Mouse (Mus musculus) B cell, adult 2 months (primary cell): ENCODE measurements around the gene Xylb.
A peak's percentile ranks its signal among the peaks of the same experiment; 100 is the strongest.
"Not testable (repeated sequence)": the region's sequence is repeated elsewhere in the genome, so short reads cannot be mapped to it uniquely, and the experiment has no call there.

ENCODE experiments used
- DNase-seq, 2 experiments: peaks; one replicate each; pipeline ENCODE4 v3.0.0; 2022

The Xylb gene

DNA sequence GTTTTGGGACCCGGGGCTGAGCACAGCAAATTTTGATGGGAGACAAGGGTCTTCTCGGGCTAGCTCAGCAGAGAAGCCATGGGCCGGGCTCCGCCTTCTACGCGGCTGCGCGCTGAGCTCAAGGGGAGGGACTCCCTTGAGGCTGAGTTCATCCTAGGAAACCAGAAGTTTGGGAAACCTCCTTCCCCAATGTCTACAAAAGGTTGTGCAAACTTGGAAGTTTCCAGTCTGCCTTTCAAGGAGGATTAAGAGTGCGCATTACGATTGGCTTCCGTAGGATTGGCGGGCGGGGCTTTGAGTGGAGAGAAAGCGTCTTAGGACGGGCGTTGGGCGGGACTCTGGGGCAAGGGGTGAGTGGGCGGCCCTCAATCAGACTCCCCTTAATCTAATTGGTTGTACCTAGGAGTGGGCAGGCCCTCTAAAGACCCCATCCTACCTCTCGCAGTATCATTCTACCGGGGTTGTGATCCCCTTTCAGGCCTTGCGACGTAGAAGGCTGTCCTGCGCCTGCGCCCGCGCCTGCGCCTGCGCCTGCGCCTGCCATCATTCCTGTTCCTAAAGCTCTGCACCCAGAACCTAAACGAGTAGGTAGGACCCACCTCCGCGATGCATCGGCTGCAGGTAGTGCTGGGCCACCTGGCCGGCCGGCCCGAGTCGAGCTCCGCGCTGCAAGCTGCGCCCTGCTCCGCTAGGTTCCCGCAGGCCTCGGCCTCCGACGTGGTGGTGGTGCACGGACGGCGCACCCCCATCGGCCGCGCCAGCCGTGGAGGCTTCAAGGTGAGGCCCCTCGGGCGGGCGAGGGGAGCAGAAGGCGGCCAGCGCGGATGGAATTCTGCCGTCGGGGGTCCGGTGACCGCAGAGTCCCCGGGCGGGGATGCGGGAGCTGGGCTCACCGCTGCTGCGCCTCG is 16.0 kb upstream of the Xylb start, which contains the start of gene Myd88:
Myd88 (minus strand) TSS at position 503 of the 908 bp plus-strand sequence.
- DNase-seq: peak; percentile 89 to 92

DNA sequence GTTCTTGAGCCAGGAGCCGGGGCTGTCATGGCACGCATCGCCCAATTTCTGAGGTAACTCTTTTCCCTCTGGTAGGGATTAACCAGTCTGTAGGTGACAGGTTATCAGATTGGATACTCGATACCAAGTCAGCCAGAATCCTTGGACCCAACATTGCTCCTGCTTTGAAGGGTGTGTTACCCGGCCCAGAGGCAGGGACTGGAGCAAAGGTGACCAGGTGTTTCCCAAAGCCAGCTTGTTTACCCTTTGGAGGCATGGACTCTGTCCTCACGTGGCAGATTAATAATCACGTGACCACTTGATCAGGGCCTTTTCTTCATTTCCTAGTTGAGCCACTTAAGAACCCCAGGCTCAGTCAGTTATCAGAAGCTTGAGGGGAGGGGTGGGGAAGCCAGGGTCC is 14.5 kb upstream of the Xylb start:
- DNase-seq: no peak

DNA sequence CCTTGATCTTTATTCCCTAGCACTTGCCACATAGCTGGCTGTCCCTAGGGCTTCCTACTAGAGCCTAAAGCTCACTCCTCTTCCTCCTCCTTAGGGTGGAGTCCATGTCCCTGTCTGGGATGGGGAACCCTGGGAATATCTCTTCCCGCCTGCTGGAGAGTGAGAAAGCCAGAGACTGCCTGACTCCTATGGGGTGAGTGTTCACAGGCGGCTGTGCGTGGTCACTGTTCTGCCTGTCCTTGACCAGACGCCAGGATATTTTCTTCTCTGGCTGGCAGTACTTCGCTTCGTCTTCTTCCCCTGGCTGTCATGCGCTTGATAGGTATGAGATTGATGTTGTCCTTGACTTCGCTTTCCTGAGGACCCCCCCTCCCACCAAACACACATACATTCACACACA is 10.8 kb upstream of the Xylb start:
- DNase-seq: no peak

DNA sequence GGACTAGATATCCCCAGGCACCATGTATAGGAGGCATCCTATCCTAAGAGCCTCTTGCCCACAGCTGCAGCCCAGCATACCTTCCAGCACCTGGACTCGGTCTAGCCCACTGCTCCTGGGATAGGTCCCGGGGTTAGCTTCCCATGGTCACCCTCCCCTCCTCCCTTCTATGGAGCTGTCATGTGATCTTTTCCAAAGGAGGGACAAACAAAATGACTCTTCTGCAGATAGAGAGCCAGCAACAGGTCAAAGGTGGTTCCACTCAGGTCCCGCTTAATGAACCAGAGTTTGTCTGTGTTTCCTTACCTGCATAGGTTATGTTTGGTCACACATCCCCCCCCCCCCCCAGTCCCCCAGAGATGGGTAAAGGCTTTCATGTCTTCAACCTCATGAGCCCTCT is 6.7 kb upstream of the Xylb start:
- DNase-seq: no peak

DNA sequence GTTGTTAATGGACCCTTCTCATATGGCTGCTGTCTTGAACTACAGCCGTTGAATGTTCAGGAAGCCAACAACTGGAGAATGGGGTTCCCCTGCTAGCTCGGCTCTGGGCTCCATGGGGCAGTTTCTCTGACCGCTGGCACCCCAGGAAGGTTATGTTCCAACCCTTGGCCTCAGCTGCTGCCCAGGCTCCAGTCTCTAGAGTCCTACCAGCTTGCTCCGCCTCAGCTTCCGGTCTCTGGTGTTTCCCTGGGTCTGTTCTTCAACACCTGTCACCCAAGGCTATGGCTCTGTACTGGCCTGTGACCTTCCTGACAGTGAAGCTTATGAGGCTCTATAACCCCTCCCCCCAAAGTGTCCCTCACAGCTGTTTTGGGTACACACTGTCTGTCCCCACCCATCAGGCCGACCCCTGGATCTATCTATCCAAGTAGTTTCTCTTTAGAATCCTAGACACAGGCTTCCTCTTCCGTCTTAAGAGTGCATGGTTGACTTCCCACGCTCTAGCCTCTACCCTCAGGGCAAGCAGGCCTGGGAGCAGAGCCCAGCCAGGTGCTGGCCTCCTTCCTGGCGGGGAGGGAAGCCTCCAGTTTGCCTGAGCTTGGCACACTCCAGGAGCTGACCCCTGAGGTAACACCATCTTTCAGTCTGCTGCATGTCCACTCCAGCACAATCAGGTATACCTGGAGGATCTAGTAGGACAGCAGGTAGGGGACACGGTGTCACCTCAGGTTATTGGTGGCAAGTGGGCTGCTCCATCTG is 6.1 kb upstream of the Xylb start:
- no peak for DNase-seq

DNA sequence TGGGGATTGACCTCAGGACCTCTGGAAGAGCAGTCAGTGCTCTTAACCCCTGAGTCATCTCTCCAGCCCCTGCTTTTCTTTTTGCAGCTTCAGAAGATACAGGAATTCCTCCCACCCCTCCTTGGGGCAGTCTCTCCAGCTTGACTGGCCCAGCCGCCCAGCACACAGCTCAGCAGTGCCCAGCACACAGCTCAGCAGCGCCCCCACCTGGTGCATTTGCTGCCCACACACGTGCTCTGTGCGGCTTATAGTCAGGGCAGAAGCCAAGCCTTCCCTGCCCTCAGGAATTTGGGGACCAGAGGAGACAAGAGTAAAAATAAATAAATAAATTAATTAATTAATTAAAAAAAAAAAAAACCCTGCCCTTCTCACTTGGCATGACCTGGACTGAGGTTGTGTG is 5.1 kb upstream of the Xylb start:
- peak; percentile 87 to 88 for DNase-seq

DNA sequence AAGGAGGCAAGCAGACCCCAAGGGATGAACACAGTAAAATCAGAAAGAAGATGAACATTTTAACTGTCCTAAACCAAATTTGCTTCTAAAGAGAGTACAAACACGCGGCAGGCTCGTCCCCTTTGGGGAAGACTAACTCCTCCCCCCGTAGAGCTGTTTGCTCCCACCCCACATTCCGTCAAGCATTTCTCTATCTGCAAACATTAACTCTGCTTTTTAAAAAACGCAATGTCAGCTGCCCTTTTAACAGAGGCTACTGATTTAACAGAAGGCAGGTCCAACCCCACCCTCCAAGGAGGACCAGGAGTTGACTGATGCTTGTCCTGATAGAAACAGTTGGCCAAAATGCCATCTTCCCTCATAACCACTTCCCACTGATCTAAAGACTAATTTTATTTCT is 3.3 kb upstream of the Xylb start:
- no peak for DNase-seq

DNA sequence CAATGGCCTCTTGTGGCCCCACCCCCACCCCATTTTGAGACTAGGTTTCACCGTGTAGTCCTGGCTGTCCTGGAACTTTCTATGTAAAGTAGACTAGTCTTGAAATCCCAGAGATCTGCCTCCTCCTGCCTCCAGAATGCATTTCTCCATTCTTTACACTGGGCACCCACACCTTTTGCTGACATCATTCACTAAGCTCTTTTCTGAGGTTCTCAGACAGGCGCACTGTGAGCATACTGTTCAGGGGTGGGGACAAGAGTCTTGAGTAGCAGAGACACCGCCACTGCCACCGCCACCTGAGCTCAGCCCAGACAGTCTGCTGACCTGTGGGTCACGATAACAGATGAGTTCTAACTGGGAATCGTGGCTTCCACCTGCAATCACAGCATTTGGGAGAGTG is 1.2 kb upstream of the Xylb start:
- no peak for DNase-seq

DNA sequence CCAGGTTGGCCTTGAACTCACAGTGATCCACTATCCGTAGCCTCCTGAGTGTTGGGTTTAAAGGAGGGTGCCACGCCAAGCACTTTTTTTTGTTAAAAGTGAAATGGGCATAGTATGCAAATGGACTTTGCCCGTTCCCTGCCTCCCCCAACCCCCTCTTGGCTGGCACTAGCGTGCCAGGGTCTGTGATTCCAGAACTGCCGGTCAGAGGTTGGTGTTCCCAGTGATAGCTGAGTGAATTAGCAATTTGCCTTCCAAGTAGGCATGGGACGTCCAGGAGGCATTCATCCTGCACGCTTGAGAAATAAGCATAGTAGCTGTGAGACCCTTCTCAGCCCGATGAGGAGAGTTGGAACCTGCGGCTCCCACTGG is 863 bp downstream of the Xylb start:
- peak in 1 of 2 experiments; percentile 9 for DNase-seq

DNA sequence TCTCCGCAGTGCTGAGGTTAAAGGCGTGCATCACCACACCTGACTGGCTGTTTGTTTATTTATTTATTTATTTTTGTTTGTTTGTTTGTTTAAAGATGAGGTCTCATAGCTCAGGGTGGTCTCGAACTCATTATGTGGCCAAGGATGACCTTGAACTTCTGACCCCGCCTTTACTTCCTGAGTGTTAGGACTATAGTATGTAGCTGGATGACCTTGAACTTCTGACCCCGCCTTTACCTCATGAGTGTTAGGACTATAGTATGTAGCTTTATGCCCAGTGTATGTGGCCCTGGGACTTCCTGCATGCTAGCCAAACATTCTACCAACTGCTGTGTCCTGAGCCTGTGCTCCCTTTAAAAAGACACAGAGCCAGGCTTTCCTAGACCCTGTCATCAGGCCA is 4.2 kb downstream of the Xylb start:
- no peak for DNase-seq

DNA sequence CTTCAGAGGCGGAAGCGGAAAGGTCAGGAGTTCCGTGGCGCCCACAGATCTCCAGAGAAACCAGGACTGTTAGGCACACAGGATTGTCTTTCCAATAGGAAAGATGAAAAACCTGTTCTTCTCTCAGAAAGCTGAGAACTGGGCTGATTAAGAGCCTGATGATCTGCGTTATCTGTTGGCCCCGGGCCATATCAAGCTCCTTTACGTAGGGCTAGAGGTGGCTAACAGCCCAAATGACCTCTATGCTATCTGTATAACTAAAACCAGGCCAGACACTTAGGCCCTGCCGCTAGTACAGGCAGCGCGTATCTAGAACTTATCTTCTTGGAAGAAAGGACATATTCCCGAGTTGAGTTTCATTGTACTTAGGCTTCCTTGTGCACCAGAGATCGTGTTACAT is 6.0 kb downstream of the Xylb start:
- no peak for DNase-seq

DNA sequence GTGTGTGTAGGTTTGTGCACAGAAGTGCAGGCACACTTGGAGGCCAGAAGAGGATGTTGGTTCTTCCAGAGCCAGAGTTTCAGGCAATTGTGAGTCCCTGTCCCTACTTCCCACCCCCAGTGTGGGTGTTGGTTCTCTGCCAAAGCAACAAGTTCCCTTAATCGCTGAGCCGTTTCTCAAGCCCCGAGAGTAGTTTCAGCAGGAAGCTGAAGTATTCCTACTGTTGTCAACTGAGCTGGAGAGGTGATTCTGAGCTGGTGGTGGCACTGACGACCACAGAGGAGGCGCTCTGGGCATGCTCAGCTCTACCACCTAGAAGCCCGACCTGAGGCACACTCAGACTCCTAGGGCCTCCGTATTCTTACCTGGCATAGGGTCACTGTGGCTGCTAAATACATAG is 8.1 kb downstream of the Xylb start, which contains the start of gene Slc22a14:
Slc22a14 (minus strand) TSS at position 270 of the 400 bp plus-strand sequence.
- DNase-seq: no peak

DNA sequence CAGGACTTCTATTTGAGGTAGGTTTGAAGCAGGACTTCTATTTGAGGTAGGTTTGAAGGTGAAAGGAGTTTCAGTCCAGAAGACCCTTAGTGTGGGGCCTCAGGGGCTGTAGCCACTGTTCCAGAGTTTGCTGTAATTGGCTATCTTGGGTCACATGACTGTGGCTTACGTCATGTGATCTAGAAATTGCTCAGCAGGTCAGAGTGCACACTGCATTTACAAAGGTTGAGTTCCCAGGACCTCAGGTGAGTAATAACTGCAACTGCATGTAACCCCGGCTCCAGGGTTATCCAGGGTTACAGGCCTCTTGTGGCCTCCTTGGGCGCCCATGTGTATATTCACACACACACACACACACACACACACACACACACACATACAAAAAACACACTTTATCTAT is 11.2 kb downstream of the Xylb start:
- DNase-seq: no peak

DNA sequence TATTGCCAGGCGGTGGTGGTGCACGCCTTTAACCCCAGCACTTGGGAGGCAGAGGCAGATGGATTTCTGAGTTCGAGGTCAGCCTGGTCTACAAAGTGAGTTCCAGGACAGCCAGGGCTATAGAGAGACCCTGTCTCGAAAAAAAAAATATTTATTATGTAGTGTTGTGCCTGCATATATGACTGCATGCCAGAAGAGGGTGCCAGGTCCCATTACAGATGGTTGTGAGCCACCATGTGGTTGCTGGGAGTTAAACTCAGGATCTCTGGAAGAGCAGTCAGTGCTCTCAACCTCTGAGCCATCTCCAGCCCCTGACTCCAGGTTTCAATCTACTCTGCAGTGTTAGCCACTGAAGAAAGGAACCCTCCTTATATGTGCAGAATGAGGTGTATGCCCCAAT is 13.6 kb downstream of the Xylb start:
- DNase-seq: not testable (repeated sequence)

DNA sequence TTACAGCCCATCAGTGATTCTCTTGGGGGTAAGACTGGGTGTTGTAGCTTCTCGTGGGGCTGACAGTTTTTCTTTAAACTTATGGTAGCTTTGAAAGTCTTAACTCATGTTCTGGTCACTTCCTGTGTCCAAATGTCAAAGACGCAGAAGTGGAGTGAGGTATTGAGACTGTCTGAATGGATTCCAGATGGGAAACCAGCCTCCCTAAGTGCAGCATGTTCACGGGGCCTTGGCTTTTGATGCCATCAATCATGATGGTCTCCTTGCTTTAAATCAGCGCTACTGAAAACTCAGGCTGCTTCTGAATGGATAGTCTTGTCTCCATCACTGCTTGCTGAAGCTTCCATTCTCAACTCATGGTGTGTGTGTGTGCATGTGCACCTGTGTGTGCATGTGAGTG is 14.1 kb downstream of the Xylb start:
- no peak for DNase-seq

DNA sequence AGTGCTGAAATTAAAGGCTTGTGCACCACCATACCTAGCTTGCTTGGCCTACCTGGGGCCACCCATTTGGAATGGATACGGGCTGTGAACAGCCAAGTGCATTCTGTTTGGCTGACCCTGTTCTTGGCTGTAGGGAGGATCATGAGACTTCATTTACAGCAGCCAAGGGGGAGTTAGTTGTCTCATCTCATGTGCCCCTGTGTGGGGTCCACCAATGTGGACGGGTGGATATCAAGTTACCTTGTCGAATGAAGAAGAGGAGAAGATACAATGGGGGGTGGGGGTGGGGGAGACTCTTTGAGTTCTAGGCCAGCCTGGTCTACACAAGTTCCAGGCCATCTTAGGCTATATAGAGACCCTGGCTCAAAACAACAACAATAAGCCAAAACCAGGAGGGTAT is 17.8 kb downstream of the Xylb start:
- no peak for DNase-seq

DNA sequence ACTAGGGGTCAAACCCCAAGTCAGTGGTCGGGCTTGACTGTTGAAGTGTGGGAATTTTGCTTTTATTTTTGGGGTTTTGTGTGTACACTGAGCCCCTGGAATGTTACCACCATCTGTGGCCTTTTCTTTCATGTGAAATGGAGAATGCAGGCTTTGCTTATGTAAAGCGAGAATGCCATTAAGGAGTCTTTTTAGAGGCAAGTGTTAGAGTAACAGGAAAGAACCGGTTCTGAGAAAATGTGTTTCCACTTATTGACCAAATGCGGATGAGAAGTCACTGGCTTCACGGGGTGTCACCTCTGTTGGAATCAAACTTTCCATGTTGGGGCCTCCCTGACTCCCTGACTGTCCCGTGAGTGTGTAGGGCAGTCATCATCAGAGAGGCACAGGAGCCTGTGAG is 18.4 kb downstream of the Xylb start:
- DNase-seq: no peak

DNA sequence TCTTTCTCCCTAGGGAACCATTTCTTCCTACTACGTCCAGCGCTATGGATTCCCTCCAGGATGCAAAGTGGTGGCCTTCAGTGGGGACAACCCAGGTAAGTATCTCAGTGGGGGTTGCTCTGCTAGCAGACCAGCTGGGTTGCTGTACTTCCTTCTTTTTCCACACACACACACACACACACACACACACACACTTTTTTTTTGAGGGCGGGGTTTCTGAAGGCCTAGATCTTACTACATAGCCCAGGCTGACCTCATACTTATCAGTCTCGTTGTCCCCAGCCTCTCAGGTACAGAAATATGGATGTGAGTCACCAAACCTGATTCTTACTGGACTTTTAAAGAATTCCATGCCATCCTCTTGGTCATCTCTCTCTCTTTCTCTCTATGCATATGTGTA is 21.1 kb downstream of the Xylb start:
- DNase-seq: no peak

DNA sequence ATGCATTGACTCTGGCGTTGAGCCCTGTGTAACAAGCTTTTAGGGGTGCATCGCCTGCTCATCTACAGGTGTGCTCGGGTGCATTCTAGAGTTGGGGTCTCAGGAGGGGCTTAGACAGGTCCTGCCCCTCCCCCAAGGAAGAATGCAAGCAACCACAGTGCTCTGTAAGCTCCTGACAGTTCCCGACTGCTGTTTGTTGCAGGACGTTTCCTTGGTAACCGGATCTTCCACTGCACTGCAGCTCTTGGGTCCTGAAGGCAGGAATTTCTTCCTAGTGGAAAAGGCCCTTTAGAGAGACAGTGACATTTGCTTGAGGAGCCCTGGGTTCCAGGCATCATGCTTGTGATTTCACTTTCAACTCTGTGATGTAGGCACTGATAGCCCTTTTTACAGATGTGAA is 25.4 kb downstream of the Xylb start:
- no peak for DNase-seq

DNA sequence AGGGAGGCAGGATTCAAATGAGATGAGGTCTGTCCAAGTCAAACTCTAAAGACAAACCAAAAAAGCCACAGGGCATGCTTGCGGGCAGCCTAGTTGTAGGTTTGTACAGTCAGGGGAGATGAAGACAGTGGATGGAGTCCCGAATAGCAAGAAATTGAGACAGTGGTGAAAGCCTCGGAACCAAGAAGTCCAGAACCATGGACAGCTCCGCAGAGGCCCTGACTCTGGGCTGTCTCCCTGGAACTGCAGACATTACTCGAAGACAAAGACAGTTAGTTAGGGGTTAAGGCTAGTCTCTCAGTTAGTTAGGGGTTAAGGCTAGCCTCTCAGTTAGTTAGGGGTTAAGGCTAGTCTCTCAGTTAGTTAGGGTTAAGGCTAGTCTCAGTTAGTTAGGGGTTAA is 31.8 kb downstream of the Xylb start:
- DNase-seq: peak; percentile 5 to 10

DNA sequence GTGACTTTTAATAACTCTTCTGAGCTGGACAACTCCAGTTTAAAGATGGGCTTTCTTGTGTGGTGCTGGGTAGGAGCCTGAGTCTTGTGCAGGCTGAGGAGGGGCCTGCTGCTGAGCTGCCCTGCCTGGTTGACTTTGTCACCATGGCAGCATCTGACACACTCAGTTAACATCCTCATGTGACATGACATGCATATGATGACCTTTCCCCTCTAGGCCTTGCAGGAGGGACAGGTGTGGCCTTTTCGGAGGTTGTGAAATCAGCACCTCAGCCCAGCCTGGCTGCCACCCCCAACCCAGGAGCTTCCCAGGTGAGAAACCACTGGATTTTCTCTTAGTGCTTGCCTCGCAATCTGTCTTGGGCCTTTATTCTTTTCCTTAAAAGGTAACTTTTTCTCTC is 33.0 kb downstream of the Xylb start:
- DNase-seq: no peak

DNA sequence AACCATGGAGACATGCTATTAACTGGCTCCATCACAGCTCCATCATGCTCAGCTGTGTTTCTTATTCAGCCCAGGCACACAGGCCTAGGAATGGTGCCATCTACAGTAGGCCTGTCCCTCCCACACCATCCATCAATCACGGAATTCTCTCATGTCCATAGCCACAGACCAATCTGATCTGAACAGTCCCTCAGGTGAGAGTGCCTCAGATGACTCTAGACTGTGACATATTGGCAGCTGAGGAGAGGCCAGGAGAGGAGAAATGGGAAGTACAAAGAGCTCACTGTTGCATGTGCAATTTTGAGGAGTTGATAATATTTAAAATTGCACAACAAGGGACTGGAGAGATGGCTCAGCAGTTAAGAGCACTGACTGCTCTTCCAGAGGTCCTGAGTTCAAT is 37.6 kb downstream of the Xylb start:
- DNase-seq: no peak

DNA sequence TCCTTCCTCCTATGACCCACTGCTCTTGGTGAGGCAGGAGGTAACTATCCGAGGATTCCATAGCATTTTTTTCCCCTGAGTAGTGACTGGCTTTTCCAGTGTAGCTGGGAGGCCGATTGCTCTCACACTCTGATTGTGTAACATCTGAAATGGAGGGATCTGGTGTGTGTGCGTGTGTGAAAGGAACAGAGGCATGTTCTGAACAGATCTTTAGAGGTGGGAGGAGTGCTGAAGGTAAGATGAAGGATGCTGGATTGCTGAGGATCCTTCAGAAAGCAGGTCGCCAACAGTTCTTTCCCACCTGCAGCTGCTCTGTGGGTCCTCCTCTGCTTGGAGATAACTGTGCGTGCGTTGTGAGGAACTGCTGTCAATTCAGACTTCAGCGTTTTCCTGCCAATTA is 44.2 kb downstream of the Xylb start:
- DNase-seq: no peak

DNA sequence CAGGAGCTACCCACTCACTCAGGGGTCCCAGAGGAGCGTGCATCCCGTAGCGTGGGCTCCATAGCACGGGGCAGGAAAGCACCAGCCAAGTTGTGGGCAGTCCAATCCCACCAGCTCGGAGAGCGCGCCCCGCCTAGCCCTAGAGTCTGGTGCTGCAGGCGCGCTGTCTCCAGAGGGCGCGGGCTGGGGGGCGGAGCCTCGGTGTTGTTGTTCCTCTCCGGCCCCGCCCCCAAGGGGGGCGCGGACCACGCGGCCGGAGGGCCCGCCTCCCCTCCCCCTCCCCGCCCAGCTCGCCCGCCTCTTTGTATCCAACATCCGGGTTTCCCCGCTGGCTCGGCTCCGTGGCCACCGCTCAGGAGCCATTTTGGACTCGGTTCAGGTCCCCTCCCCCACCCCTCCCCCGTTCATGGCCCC is 44.6 kb downstream of the Xylb start, which contains the start of gene Acvr2b:
Acvr2b (plus strand) TSS at position 318 of the 414 bp plus-strand sequence.
- DNase-seq: peak; percentile 55 to 58
